Mouse (Mus musculus) liver, embryonic 16.5 days (tissue): ENCODE measurements around the gene Stam. TPM values are rescaled to one million over a fixed set of nuclear protein-coding genes. Genes with fewer than 3 reads are reported as not detected.
"Not testable (repeated sequence)": the region's sequence is repeated elsewhere in the genome, so short reads cannot be mapped to it uniquely, and the experiment has no call there.

Experiments
- ATAC-seq: fragments of 200-750 bp; cut with Nextera tagmentation; 2 replicates; pipeline ENCODE4 v1.8.0; 2017; ENCODE audit warnings: low read depth, mild to moderate bottlenecking, moderate number of reproducible peaks, moderate library complexity
- H3K27ac ChIP-seq: fragments of 300-500 bp; sonication (generic); 2 replicates; pipeline ENCODE4 v1.5.1; 2014; ENCODE audit warnings: mild to moderate bottlenecking, low read length
- H3K27me3 ChIP-seq: fragments of 300-500 bp; sonication (generic); 2 replicates; pipeline ENCODE4 v1.6.1; 2014; ENCODE audit warnings: low read depth, low read length, mixed read lengths; ENCODE audit not compliant: control insufficient read depth, insufficient read depth
- H3K36me3 ChIP-seq: fragments of 300-500 bp; sonication (generic); 2 replicates; pipeline ENCODE4 v1.6.1; 2014; ENCODE audit warnings: mild to moderate bottlenecking; ENCODE audit not compliant: control insufficient read depth, insufficient read depth
- H3K4me1 ChIP-seq: fragments of 300-500 bp; sonication (generic); 2 replicates; pipeline ENCODE4 v1.6.1; 2014; ENCODE audit warnings: low read depth, low read length, mixed read lengths; ENCODE audit not compliant: control insufficient read depth
- H3K4me2 ChIP-seq: fragments of 300-500 bp; sonication (generic); 2 replicates; pipeline ENCODE4 v1.6.1; 2014; ENCODE audit warnings: low read depth, low read length, mixed read lengths
- H3K4me3 ChIP-seq: fragments of 300-500 bp; sonication (generic); 2 replicates; pipeline ENCODE4 v1.5.1; 2014; ENCODE audit warnings: low read depth, mild to moderate bottlenecking, low read length
- H3K9ac ChIP-seq: fragments of 300-500 bp; sonication (generic); 2 replicates; pipeline ENCODE4 v1.6.1; 2014; ENCODE audit warnings: low read depth, low read length
- H3K9me3 ChIP-seq: fragments of 300-500 bp; sonication (generic); replicated peaks from 2 replicates; pipeline ENCODE4 v1.6.1; 2016; ENCODE audit warnings: low read length; ENCODE audit not compliant: control insufficient read depth
- WGBS: fragments of 180-500 bp; shearing (Covaris S2); extraction: QIAGEN DNeasy Blood & Tissue Kit; methylation state at CpG from one replicate; pipeline ENCODE4 v1.1.7; 2014; ENCODE audit not compliant: insufficient replicate concordance; 5-methylcytosine and 5-hydroxymethylcytosine counted together
- polyA plus RNA-seq: library from polyadenylated mRNA; unstranded; fragments of >200 nt; fragmentation: Nextera tagmentation; extraction: Ambion mirVana; gene quantifications from 2 replicates; pipeline ENCODE4 v1.2.1, GENCODE M21; 2015

The Stam gene
- polyA plus RNA-seq, 1 experiment from 2014 or later: 31.9 TPM

DNA sequence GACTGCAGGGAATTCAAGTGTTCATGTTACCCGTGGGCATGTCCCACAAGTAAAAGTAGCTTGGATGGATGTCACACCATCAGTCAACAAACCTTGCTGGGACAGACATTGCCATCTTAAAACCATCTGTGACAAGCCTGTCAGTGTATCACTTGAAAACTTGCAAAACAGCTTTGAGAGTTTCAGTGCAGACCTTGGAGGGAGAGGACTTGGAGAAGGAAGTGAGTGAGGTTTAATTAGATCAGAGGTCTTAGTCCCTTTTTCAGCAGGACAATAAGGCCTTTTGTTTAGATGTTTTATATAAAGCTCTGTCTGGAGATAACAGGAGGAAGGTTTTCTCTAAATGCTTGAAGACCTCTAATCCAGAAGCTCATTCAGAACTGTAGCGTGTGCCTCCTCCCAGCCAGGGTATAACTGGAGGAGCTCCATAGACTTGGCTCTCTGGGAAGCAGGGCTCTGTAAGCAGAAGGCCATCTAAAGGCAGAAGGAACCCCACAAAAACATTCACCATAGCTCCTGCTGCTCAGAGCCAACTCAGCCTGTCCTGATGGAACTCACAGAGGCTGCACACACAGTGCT is 124.5 kb downstream of the Stam start:
- not testable (repeated sequence) for ATAC-seq, H3K4me3 ChIP-seq, H3K27me3 ChIP-seq, H3K4me2 ChIP-seq, H3K4me1 ChIP-seq, H3K27ac ChIP-seq, H3K36me3 ChIP-seq, H3K9me3 ChIP-seq, H3K9ac ChIP-seq
- WGBS: no CpG with 5 or more reads among the region's 2 CpGs

Other genes with a start within 250 kb of the Stam start
- 46.3 and 47.6 TPM in 2 replicates for gene Hacd1, start 18.0 kb upstream of the Stam start, polyA plus RNA-seq
- gene Tmem236, start 100.4 kb downstream of the Stam start, polyA plus RNA-seq: 0.18 TPM in 1 of 2 replicates, not detected in the other
- 10.1 and 10.6 TPM in 2 replicates for gene Mrc1, start 155.3 kb downstream of the Stam start, polyA plus RNA-seq